Mouse (Mus musculus) neural tube, embryonic 13.5 days (tissue): ENCODE data around the gene Cyp2d9. TPM values are rescaled to one million over a fixed set of nuclear protein-coding genes. Genes with fewer than 3 reads are reported as not detected.
"Not testable (repeated sequence)": the region's sequence is repeated elsewhere in the genome, so short reads cannot be mapped to it uniquely, and the experiment has no call there.

Experiments
- ATAC-seq: fragments of 200-750 bp; cut with Nextera tagmentation; 2 replicates; pipeline ENCODE4 v1.8.0; 2017; ENCODE audit warnings: low read depth, mild to moderate bottlenecking, moderate TSS enrichment, moderate library complexity
- H3K27ac ChIP-seq: fragments of 300-500 bp; sonication (generic); replicated peaks from 2 replicates; pipeline ENCODE4 v1.5.1; 2015; ENCODE audit warnings: moderate library complexity, mild to moderate bottlenecking, inconsistent platforms
- H3K27me3 ChIP-seq: fragments of 300-500 bp; sonication (generic); 2 replicates; pipeline ENCODE4 v1.6.1; 2015; ENCODE audit warnings: mild to moderate bottlenecking, inconsistent platforms
- H3K36me3 ChIP-seq: fragments of 300-500 bp; sonication (generic); 2 replicates; pipeline ENCODE4 v1.6.1; 2015; ENCODE audit warnings: mild to moderate bottlenecking, inconsistent platforms
- H3K4me1 ChIP-seq: fragments of 300-500 bp; sonication (generic); replicated peaks from 2 replicates; pipeline ENCODE4 v1.6.1; 2015; ENCODE audit warnings: inconsistent platforms
- H3K4me2 ChIP-seq: fragments of 300-500 bp; sonication (generic); 2 replicates; pipeline ENCODE4 v1.6.1; 2015; ENCODE audit warnings: inconsistent platforms, mild to moderate bottlenecking, moderate library complexity
- H3K4me3 ChIP-seq: fragments of 300-500 bp; sonication (generic); 2 replicates; pipeline ENCODE4 v1.5.1; 2015; ENCODE audit warnings: mild to moderate bottlenecking, inconsistent platforms
- H3K9ac ChIP-seq: fragments of 300-500 bp; sonication (generic); 2 replicates; pipeline ENCODE4 v1.6.1; 2015; ENCODE audit warnings: moderate library complexity, mild to moderate bottlenecking, inconsistent platforms
- H3K9me3 ChIP-seq: fragments of 300-500 bp; sonication (generic); 2 replicates; pipeline ENCODE4 v1.6.1; 2016; ENCODE audit warnings: inconsistent platforms
- WGBS: fragments of 180-500 bp; shearing (Covaris S2); methylation state at CpG from one replicate; pipeline ENCODE4 v1.1.7; 2015; 5-methylcytosine and 5-hydroxymethylcytosine counted together
- microRNA-seq: library from miRNA; unstranded; fragments of <30 nt; microRNA quantifications from one replicate; pipeline ENCODE4, GENCODE M21; 2016
- polyA plus RNA-seq: library from polyadenylated mRNA; unstranded; fragments of >200 nt; fragmentation: Nextera tagmentation; extraction: Ambion mirVana; gene quantifications from 2 replicates; pipeline ENCODE4 v1.2.1, GENCODE M21; 2015

Gene Cyp2d9
- polyA plus RNA-seq, 1 experiment from 2014 or later, result not detected

DNA sequence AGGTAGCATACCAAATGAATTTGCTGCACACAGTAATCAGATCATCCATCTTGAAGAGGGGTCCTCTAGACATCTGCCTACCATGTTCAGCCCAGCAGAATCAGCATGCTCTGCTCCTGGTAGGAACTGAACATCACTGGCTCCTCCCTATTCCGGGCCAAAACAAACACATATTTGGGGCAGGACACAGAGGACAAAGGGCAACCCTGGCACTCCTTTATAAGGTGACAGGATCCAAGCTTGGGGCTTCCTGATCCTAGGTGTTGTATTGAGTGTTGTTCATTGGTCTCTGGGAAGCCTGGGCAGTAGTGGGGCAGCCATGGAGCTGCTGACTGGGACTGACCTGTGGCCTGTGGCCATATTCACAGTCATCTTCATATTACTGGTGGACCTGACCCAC is 18.9 kb downstream of the Cyp2d9 start:
- H3K27ac ChIP-seq, result not testable (repeated sequence)
- 89% methylated on average over 1 of the region's 1 CpGs for WGBS

DNA sequence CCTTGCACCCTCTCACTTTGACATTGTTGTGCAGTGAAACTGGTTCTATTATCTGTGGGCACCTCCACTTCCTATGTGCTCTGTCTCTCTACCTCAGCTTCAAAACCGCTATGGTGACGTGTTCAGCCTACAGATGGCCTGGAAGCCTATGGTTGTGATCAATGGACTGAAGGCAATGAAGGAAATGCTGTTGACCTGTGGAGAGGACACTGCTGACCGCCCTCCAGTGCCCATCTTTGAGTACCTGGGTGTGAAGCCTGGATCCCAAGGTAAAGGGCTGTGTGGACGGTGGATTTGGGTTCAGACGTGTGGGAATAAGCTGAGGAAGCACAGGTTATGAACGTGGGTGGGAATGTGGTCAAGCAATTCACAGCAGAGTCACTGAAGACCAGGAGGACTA is 20.3 kb downstream of the Cyp2d9 start:
- ATAC-seq, H3K4me3 ChIP-seq, H3K27me3 ChIP-seq, H3K4me1 ChIP-seq, H3K9me3 ChIP-seq, H3K27ac ChIP-seq, H3K36me3 ChIP-seq, H3K9ac ChIP-seq, H3K4me2 ChIP-seq: not testable (repeated sequence)
- WGBS, result 85% methylated on average over 6 of the region's 6 CpGs

More for the DNA sequence above, 18.9 kb downstream of the Cyp2d9 start:
- not testable (repeated sequence) for H3K4me3 ChIP-seq, H3K4me2 ChIP-seq, H3K9ac ChIP-seq, H3K36me3 ChIP-seq, H3K9me3 ChIP-seq, ATAC-seq, H3K27me3 ChIP-seq, H3K4me1 ChIP-seq

DNA sequence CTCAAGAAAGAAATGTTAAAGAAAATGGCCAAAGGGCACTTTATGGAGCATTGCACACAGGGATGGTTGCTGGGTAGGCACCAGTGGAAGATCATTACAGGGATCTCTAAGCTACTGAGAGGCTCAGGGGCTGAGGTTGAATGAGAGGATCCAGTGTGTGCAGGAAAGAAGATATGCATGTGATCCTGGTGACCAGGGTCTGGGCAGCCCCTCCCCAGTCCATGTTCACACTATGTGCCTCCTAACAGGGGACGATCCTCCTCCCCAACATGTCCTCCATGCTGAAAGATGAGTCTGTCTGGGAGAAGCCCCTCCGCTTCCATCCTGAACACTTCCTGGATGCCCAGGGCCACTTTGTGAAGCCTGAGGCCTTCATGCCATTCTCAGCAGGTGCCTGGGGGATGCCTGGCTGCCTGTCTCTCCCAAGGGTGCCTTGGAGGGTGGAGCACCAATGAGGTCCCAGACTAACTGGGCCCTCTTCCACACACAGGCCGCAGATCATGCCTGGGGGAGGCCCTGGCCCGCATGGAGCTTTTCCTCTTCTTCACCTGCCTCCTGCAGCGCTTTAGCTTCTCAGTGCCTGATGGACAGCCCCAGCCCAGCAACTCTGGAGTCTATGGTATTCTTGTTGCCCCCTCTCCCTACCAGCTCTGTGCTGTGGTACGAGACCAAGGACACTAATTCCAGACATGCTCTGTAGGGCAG is 23.0 kb downstream of the Cyp2d9 start:
- H3K27ac ChIP-seq, H3K4me1 ChIP-seq, H3K36me3 ChIP-seq, H3K9ac ChIP-seq, H3K4me2 ChIP-seq, H3K9me3 ChIP-seq, H3K4me3 ChIP-seq, H3K27me3 ChIP-seq, ATAC-seq: not testable (repeated sequence)
- WGBS, result 89% methylated on average over 6 of the region's 6 CpGs

DNA sequence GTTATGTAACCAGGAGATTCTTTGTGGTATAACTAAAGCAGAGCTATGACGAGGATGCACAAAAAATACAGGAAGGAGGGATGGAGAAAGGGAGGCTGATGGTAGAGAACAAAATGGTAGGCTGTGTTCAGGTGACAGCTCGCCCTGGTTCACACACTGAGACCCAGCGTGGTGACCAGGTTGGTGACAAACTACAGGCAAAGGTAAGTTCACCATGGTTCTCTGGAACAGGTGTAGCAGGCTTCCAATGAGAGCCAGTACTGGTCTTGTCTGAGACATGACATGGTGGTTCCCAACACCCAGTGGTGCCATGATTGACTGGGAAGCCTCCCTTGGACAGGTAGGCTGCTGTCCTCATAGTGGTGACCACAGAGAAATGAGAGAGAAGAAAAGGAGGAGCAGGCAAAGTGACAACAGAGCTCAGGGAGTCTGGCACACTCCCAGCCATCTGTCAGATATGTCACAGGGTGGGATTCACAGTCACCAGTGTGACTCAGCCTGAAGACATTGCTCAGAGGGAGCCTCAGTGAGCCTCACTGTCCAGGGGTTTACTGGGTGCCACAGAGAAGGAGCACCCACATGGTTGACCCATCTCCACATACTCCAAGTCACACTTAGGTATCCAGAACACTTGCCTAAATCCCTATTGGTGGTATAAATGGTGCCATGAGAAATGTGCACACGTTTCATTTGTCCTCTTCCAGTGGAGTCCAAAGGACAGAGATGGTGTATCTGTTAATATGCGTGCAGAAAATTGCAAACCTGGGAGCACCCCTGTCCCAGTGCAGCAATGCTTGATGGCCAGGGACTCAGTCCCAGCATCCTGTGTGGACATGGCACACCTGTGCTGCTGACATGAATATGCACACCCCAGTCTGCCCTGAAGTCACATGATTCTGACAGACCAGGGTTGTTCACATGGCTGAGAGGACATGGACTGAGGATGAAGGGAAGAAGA is 24.1 kb downstream of the Cyp2d9 start:
- Histone ChIP-seq H3K9ac (no peak overlapping the region), H3K36me3 (no peaks in the 10 kb centered on the region), H3K9me3 (no peaks in the 10 kb centered on the region), H3K4me1 (no peaks in the 10 kb centered on the region), H3K4me2 (no peak overlapping the region), H3K27ac (no peak overlapping the region), H3K4me3 (no peak overlapping the region), H3K27me3 (no peaks in the 10 kb centered on the region)
- no peak for ATAC-seq
- WGBS, result 81% methylated on average over 5 of the region's 5 CpGs

DNA sequence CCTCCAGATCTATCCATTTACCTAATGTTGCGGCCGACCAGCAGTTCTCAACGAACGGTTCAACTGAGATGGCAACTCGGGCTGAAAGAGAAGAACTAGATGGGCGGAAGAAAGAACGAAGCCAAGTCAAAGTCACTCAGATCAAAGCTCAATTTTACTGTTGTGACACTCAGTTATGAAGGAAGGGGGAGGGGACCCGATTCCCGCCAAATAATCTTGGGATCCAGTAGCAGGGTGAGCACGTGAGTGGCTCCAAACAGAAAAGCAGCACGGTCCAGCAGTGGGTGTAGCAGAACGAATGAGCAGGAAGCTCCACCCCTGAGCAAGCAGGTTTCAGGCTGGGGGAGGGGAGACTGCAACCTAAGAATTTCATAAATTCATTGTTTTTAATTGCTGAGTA is 26.0 kb downstream of the Cyp2d9 start:
- H3K4me2 ChIP-seq, H3K4me3 ChIP-seq, H3K4me1 ChIP-seq, H3K36me3 ChIP-seq, H3K9ac ChIP-seq, H3K9me3 ChIP-seq, H3K27ac ChIP-seq, H3K27me3 ChIP-seq, ATAC-seq: not testable (repeated sequence)
- 85% methylated on average over 12 of the region's 12 CpGs for WGBS

DNA sequence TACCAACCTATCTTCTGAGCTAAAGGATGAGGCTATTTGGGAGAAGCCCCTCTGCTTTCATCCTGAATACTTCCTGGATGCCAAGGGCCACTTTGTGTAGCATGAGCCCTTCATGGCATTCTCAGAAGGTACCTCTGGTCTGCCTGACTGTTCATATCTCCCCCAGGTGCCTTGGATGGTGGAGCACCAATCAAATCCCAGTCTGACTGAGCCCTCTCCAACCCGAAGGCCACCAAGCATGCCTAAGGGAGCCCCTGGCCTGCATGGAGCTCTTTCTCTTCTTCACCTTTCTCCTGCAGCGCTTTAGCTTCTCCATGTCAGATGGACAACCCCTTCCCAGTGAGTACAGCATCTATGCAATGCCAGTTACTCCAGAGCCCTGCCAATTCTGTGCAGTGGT is 31.5 kb downstream of the Cyp2d9 start:
- no peaks in the 10 kb centered on the region for H3K9me3 ChIP-seq
- H3K27me3 ChIP-seq, result no peaks in the 10 kb centered on the region
- ATAC-seq, result no peak
- no peaks in the 10 kb centered on the region for H3K36me3 ChIP-seq
- no peak overlapping the region for H3K9ac ChIP-seq
- H3K4me3 ChIP-seq, result no peak overlapping the region
- no peak overlapping the region for H3K27ac ChIP-seq
- no peaks in the 10 kb centered on the region for H3K4me1 ChIP-seq
- no peak overlapping the region for H3K4me2 ChIP-seq
- WGBS, result 68% methylated on average over 2 of the region's 2 CpGs

DNA sequence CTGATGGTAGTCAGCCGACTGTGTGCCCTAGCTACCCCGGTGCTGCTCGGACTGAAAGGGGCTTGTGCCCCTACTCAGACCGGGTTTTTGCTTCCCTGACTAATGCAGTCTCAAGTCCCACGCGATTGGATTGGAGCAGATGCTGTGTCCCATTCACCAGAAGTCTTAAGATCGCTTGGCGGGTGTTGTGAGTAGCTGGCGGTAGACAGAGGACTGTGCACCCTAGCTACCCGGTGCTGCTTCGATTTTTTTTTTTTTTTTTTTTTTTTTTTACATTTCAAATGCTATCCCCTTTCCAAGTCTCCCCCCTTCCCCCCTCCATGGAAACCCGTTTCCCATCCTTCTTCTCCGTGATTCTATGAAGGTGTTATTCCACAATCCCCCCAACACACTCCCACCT is 61.0 kb downstream of the Cyp2d9 start:
- H3K9me3 ChIP-seq, ATAC-seq, H3K4me2 ChIP-seq, H3K4me1 ChIP-seq, H3K27ac ChIP-seq, H3K36me3 ChIP-seq, H3K27me3 ChIP-seq, H3K9ac ChIP-seq, H3K4me3 ChIP-seq: not testable (repeated sequence)
- 73% methylated on average over 13 of the region's 13 CpGs for WGBS

Small RNA genes within 50 kb of the gene (microRNA-seq; reads per million reads assigned to microRNA genes)
- gene Gm25990, result not detected
- gene Gm27331, result not detected
- gene Gm27622, result not detected
- not detected for gene Gm27825
- gene Mir7684, result not detected

Other genes with a start within 250 kb of the Cyp2d9 start
- 0.72 and 0.82 TPM in 2 replicates for gene Shisa8, start 220.6 kb upstream of the Cyp2d9 start, polyA plus RNA-seq
- 0.13 and 0.66 TPM in 2 replicates for gene Tnfrsf13c, start 209.1 kb upstream of the Cyp2d9 start, polyA plus RNA-seq
- 15.2 and 16.5 TPM in 2 replicates for gene Cenpm, start 188.7 kb upstream of the Cyp2d9 start, polyA plus RNA-seq
- 7.8 and 7.9 TPM in 2 replicates for gene 1500009C09Rik, start 181.0 kb upstream of the Cyp2d9 start, polyA plus RNA-seq
- 359 and 361 TPM in 2 replicates for gene Sept3, start 158.5 kb upstream of the Cyp2d9 start, polyA plus RNA-seq
- gene Wbp2nl, start 134.5 kb upstream of the Cyp2d9 start, polyA plus RNA-seq, result not detected in 2 replicates
- 26.5 and 33.4 TPM in 2 replicates for gene Naga, start 94.5 kb upstream of the Cyp2d9 start, polyA plus RNA-seq
- gene Pheta2, start 94.5 kb upstream of the Cyp2d9 start, polyA plus RNA-seq, result 3.0 and 3.7 TPM in 2 replicates
- 383 and 401 TPM in 2 replicates for gene Smdt1, start 94.5 kb upstream of the Cyp2d9 start, polyA plus RNA-seq
- 343 and 383 TPM in 2 replicates for gene Ndufa6, start 79.1 kb upstream of the Cyp2d9 start, polyA plus RNA-seq
- gene Cyp2d22, start 53.2 kb upstream of the Cyp2d9 start, polyA plus RNA-seq, result 1.5 and 3.5 TPM in 2 replicates
- not detected in 2 replicates for gene Cyp2d11, start 39.4 kb upstream of the Cyp2d9 start, polyA plus RNA-seq
- not detected in 2 replicates for gene Cyp2d10, start 26.2 kb upstream of the Cyp2d9 start, polyA plus RNA-seq
- gene Cyp2d12, start 121.6 kb downstream of the Cyp2d9 start, polyA plus RNA-seq, result not detected in 2 replicates
- not detected in 2 replicates for gene Cyp2d34, start 187.5 kb downstream of the Cyp2d9 start, polyA plus RNA-seq